ENCODE assay signal across 1 mouse cellular context in genomic region chr9:21090537-21090936, GRCm38 (mm10).
TF ChIP-seq lines count a peak whose summit lies in the region.

No protein-coding gene starts in this region.

TF ChIP-seq in ES-E14, 5 proteins besides CTCF, POLR2A, EP300 and RAD21 (continued from another document):
- TF ChIP-seq CHD2 (IDR thresholded peaks at IDR 0.05; ENCODE audit: low read depth, low read length) = no peak
- no peak for TF ChIP-seq ZNF384 (IDR thresholded peaks at IDR 0.05; ENCODE audit: low read depth, low read length)
